ENCODE assay signal across 10 mouse cellular contexts in genomic region chr15:5235527-5235926, GRCm38 (mm10). TPM values are rescaled to one million over a fixed set of nuclear protein-coding genes. Genes with fewer than 3 reads are reported as not detected.
A peak's percentile ranks its signal among the peaks of the same experiment; 100 is the strongest.
DNase-seq lines count a peak whose midpoint lies in the region; ATAC-seq lines count a peak whose summit lies in the region.
"Had no signal": no experiment of that assay in that cellular context is flagged by ENCODE, and none has a peak within 500 bp of the region (broad histone marks: within the 10 kb centered on the region; RNA-seq: fewer than 3 reads in every experiment).

No protein-coding gene starts in this region.

- no peaks in the 10 kb centered on the region for H3K9me3 ChIP-seq in megakaryocyte, embryonic 14.5 days
- H3K9me3 ChIP-seq: limb, embryonic 15.5 days; stomach, embryonic 15.5 days had no signal

- H3K36me3 ChIP-seq in megakaryocyte, embryonic 14.5 days (replicated peaks; ENCODE audit: low read length): peaks cover 9% of the 10 kb centered on the region
- H3K36me3 ChIP-seq: limb, embryonic 15.5 days; stomach, embryonic 15.5 days had no signal

- ATAC-seq in megakaryocyte, adult 5-6 weeks (ENCODE audit: poor library complexity, severe bottlenecking): no peak
- peak; percentile 57 for ATAC-seq in erythroid progenitor cell, adult 5-6 weeks (replicated peaks; ENCODE audit: low FRiP score, poor library complexity, severe bottlenecking)

- H3K27me3 ChIP-seq in megakaryocyte, embryonic 14.5 days (replicated peaks): no peaks in the 10 kb centered on the region
- H3K27me3 ChIP-seq: limb, embryonic 15.5 days; stomach, embryonic 15.5 days had no signal

- peak; percentile 49 to 72 for DNase-seq in adrenal gland, adult (ENCODE audit: inconsistent age in 2 of 2, low spot score in 1 of 2)
- no peak for DNase-seq in adrenal gland, postnatal 4 days (ENCODE audit: low spot score in 2 of 2)
- DNase-seq in kidney, postnatal 25 days: peak; percentile 59 to 68
- DNase-seq in lung, postnatal 36 days: peak; percentile 60
- DNase-seq in thymus, postnatal 10 days (ENCODE audit: low spot score in 2 of 2): no peak

- peaks cover 57% of the 10 kb centered on the region for H3K4me1 ChIP-seq in megakaryocyte, embryonic 14.5 days

- peak overlapping the region; percentile 83 for H3K4me3 ChIP-seq in megakaryocyte, embryonic 14.5 days (replicated peaks)
- H3K4me3 ChIP-seq: limb, embryonic 15.5 days; stomach, embryonic 15.5 days had no signal

RNA-seq across cellular contexts. Expression of gene Ptger4, which starts 8.5 kb away (rescaled TPM):
- 1 to 10 TPM; 2.0 to 3.1 TPM for total RNA-seq in adrenal gland, postnatal 4 days (2021)
- 1.3 TPM in 1 of 2 replicates, not detected in the other for polyA plus RNA-seq in megakaryocyte, embryonic 14.5 days (2012; ENCODE audit: insufficient read depth, low replicate concordance)
- 30.5 and 33.2 TPM in 2 replicates for total RNA-seq in megakaryocyte, adult 5-6 weeks (2015)
- total RNA-seq in megakaryocyte, adult 5-6 weeks (2017): 20.6 and 21.2 TPM in 2 replicates
- 4.2 and 6.8 TPM in 2 replicates for total RNA-seq in erythroid progenitor cell, adult 5-6 weeks (2015; ENCODE audit: low replicate concordance)
- total RNA-seq in erythroid progenitor cell, adult 5-6 weeks (2017; ENCODE audit: low replicate concordance): 5.5 and 5.8 TPM in 2 replicates

RNA-seq across cellular contexts. Expression of gene Ttc33, which starts 50.2 kb away (rescaled TPM):
- total RNA-seq in adrenal gland, postnatal 4 days (2021): 10 to 100 TPM; 47.3 to 55.2 TPM
- polyA plus RNA-seq in megakaryocyte, embryonic 14.5 days (2012; ENCODE audit: insufficient read depth, low replicate concordance): 18.4 TPM in 1 of 2 replicates, not detected in the other
- total RNA-seq in megakaryocyte, adult 5-6 weeks (2015): 21.6 and 23.1 TPM in 2 replicates
- total RNA-seq in megakaryocyte, adult 5-6 weeks (2017): 34.1 and 38.5 TPM in 2 replicates
- total RNA-seq in erythroid progenitor cell, adult 5-6 weeks (2015; ENCODE audit: low replicate concordance): 1.7 and 9.4 TPM in 2 replicates
- 4.8 and 11.4 TPM in 2 replicates for total RNA-seq in erythroid progenitor cell, adult 5-6 weeks (2017; ENCODE audit: low replicate concordance)

Comparison
In these comparisons a context has a peak if more than half of its experiments do, and no peak if none do; other contexts are left out.
1. DNase-seq: peak in adrenal gland, adult (2 of 2), kidney, postnatal 25 days (2 of 2) and lung, postnatal 36 days (single experiment); none in adrenal gland, postnatal 4 days (0 of 2) and thymus, postnatal 10 days (0 of 2).